Mouse (Mus musculus): ENCODE measurements around the gene Nudc. TPM values are rescaled to one million over a fixed set of nuclear protein-coding genes. Genes with fewer than 3 reads are reported as not detected.
A peak's percentile ranks its signal among the peaks of the same experiment; 100 is the strongest.

Nudc gene
- polyA plus RNA-seq, 1 experiment from 2014 or later = 331 TPM

GRCm38 (mm10) chr4:133498160-133498724, 47.6 kb downstream of the Nudc start, which contains the start of gene Trnp1:
Gene Trnp1 (minus strand): TSS chr4:133498550.
- Histone ChIP-seq H3K27me3 (peaks cover 87% of the 10 kb centered on the region), H3K36me3 (no peaks in the 10 kb centered on the region), H3K27ac (no peak within 1 kb of the TSS), H3K4me2 (peak within 1 kb of the TSS; percentile 99), H3K4me1 (peaks cover 23% of the 10 kb centered on the region), H3K4me3 (peak within 1 kb of the TSS; percentile 66), H3K9me3 (no peaks in the 10 kb centered on the region), H3K9ac (peak within 1 kb of the TSS; percentile 75)
- 1% methylated on average over 52 of the region's 53 CpGs for WGBS
- peak; percentile 80; the same call in 1 of the 2 replicates for ATAC-seq (ENCODE audit: insufficient number of reproducible peaks, insufficient read depth, low FRiP score, low TSS enrichment, low read depth)

GRCm38 (mm10) chr4:133497461-133498159, 48.2 kb downstream of the Nudc start:
- Histone ChIP-seq H3K36me3 (no peaks in the 10 kb centered on the region), H3K9me3 (no peaks in the 10 kb centered on the region), H3K9ac (peak overlapping the region; percentile 75), H3K4me2 (peak overlapping the region; percentile 99), H3K4me1 (peaks cover 23% of the 10 kb centered on the region), H3K27ac (no peak overlapping the region), H3K4me3 (peak overlapping the region; percentile 66), H3K27me3 (peaks cover 84% of the 10 kb centered on the region)
- no peak for ATAC-seq (ENCODE audit: insufficient number of reproducible peaks, insufficient read depth, low FRiP score, low TSS enrichment, low read depth)
- WGBS = under 1% methylated on average over 51 of the region's 70 CpGs

- ATAC-seq (ENCODE audit: insufficient number of reproducible peaks, insufficient read depth, low FRiP score, low TSS enrichment, low read depth) = no peak
- Histone ChIP-seq H3K4me3 (peak overlapping the region; percentile 66), H3K4me1 (peaks cover 24% of the 10 kb centered on the region), H3K27me3 (peaks cover 77% of the 10 kb centered on the region), H3K4me2 (peak overlapping the region; percentile 99), H3K27ac (no peak overlapping the region), H3K9me3 (no peaks in the 10 kb centered on the region), H3K9ac (no peak overlapping the region; the same call in 1 of the 2 replicates), H3K36me3 (no peaks in the 10 kb centered on the region)
- WGBS = 18% methylated on average over 6 of the region's 6 CpGs
Measured at GRCm38 (mm10) chr4:133496738-133497445, 48.9 kb downstream of the Nudc start.

DNA sequence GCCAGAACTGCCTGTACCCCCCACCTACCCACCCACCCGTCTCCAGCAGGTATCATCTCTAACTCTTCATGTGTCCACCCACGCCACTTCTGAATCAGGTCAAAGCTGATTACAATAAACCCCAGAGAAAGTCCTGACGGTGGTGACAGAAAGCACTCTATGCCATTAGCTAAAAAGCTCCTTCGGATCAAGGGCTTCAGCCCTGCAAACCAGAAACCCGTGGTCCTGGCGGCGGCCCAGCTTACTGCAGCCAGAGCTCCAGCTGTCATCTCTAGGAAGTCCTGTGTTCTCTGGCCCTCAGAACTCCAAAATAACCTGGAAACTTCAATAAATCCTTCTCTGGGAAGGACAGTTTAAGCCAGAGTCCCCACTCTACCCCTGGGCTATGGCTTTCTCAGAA, 50.1 kb downstream of the Nudc start:
- no peak overlapping the region for H3K4me2 ChIP-seq
- WGBS = 28% methylated on average over 7 of the region's 7 CpGs
- no peak overlapping the region for H3K27ac ChIP-seq

GRCm38 (mm10) chr4:133494867-133495266, 50.9 kb downstream of the Nudc start:
- no peaks in the 10 kb centered on the region for H3K36me3 ChIP-seq
- H3K4me3 ChIP-seq = no peak overlapping the region
- H3K9ac ChIP-seq = no peak overlapping the region
- ATAC-seq (ENCODE audit: insufficient number of reproducible peaks, insufficient read depth, low FRiP score, low TSS enrichment, low read depth) = no peak
- H3K4me1 ChIP-seq = peaks cover 28% of the 10 kb centered on the region
- no peak overlapping the region for H3K27ac ChIP-seq
- H3K4me2 ChIP-seq = no peak overlapping the region
- WGBS = 60% methylated on average over 4 of the region's 4 CpGs
- no peaks in the 10 kb centered on the region for H3K9me3 ChIP-seq
- H3K27me3 ChIP-seq = peaks cover 57% of the 10 kb centered on the region

More for the DNA sequence above, 50.1 kb downstream of the Nudc start:
- Histone ChIP-seq H3K9ac (no peak overlapping the region), H3K4me1 (peaks cover 27% of the 10 kb centered on the region), H3K9me3 (no peaks in the 10 kb centered on the region), H3K27me3 (peaks cover 65% of the 10 kb centered on the region), H3K36me3 (no peaks in the 10 kb centered on the region), H3K4me3 (no peak overlapping the region)
- ATAC-seq (ENCODE audit: insufficient number of reproducible peaks, insufficient read depth, low FRiP score, low TSS enrichment, low read depth) = no peak

DNA sequence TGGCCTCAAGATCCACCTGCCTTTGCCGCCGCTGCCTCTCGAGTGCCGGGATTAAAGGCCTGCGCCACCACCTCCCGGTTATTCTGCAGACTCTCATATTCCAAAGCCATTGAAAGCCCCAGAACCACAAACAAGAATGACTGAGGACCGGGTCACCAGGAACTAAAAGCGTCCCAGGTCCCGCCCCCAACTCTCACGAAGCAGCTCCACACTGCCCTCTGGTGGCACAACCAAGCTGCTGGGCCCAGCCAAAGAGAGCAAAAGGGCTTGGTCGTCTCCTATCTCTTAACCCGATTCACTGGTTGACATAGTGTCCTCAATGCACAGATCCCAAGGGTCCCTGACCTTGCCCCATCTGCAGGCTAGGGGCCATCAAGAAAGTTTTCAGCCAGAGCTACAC, 51.4 kb downstream of the Nudc start:
- peaks cover 53% of the 10 kb centered on the region for H3K27me3 ChIP-seq
- under 1% methylated on average over 12 of the region's 12 CpGs for WGBS
- H3K4me1 ChIP-seq = peaks cover 32% of the 10 kb centered on the region

GRCm38 (mm10) chr4:133493895-133494294, 51.9 kb downstream of the Nudc start:
- 26% methylated on average over 10 of the region's 12 CpGs for WGBS
- peak overlapping the region; percentile 60 for H3K4me2 ChIP-seq
- no peaks in the 10 kb centered on the region for H3K36me3 ChIP-seq
- H3K4me3 ChIP-seq = peak overlapping the region; percentile 36
- H3K9me3 ChIP-seq = no peaks in the 10 kb centered on the region
- H3K9ac ChIP-seq = no peak overlapping the region
- ATAC-seq (ENCODE audit: insufficient number of reproducible peaks, insufficient read depth, low FRiP score, low TSS enrichment, low read depth) = no peak
- H3K27ac ChIP-seq = no peak overlapping the region
- H3K27me3 ChIP-seq = peaks cover 47% of the 10 kb centered on the region
- H3K4me1 ChIP-seq = peaks cover 33% of the 10 kb centered on the region

More for the DNA sequence above, 51.4 kb downstream of the Nudc start:
- Histone ChIP-seq H3K9me3 (no peaks in the 10 kb centered on the region), H3K4me2 (peak overlapping the region; percentile 60), H3K4me3 (peak overlapping the region; percentile 36), H3K27ac (no peak overlapping the region), H3K36me3 (no peaks in the 10 kb centered on the region), H3K9ac (no peak overlapping the region)
- 0 out of 2 replicates have a peak, but pooled peaks have one; percentile 10 for ATAC-seq (ENCODE audit: insufficient number of reproducible peaks, insufficient read depth, low FRiP score, low TSS enrichment, low read depth)

DNA sequence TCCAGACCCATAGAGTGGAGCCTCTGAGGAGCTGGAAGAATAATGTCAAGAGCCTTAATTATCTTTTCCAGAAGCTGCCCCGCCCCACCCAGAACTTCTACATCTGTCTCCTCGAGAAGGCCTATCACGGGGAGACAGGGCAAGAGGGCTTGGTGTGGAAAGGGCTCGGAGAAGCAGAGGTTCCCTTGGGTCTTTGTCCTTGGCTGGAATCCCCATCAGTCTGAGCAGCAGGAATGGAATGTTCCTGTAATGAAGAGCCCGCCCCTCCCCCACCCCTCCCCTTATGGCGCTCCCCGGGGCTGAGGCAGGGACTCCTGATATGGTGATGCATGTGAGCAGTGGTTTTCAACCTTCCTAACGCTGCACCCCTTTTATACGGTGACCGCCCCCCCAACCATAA, 54.0 kb downstream of the Nudc start:
- no peaks in the 10 kb centered on the region for H3K9me3 ChIP-seq
- no peaks in the 10 kb centered on the region for H3K36me3 ChIP-seq
- H3K27me3 ChIP-seq = peaks cover 26% of the 10 kb centered on the region
- H3K4me2 ChIP-seq = no peak overlapping the region
- no peak overlapping the region for H3K4me3 ChIP-seq
- peaks cover 21% of the 10 kb centered on the region for H3K4me1 ChIP-seq
- no peak overlapping the region for H3K9ac ChIP-seq
- no peak overlapping the region for H3K27ac ChIP-seq
- 40% methylated on average over 10 of the region's 10 CpGs for WGBS
- ATAC-seq (ENCODE audit: insufficient number of reproducible peaks, insufficient read depth, low FRiP score, low TSS enrichment, low read depth) = no peak

DNA sequence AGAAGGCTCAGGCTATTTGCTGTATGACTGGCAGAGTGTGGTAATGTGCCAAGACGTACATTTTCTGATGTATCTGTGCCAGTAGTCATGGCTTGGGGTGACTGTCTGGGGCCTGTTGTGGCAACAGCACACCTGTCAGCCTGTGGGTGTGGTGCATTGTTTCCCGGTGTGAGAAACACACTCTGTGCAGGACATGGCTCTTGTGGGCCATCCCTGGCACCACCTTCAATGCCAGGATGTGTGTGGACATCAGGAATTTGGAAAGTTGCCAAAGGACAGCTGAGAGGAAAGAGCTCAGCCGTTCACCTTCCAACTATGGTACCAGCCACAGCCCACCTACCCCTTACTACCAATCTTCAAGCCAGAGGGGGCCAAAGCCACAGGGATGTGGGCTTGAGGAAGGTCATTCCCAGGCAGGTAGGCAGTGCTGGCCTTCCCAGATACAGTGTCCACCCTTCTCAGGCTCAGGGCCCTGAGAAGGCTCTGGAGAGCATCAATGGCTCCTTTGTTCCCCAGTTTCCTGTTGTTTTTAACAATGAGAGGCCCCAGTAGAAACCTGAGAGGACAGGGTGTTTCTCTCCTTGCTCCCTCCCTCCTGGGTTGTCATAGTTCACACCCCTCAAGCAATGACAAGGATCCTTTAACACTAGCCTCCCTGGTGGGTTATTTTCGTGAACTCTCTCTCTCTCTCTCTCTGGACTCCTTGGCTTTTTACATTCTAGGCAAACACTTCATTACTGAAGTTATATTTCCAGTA, 56.1 kb downstream of the Nudc start:
- WGBS = 47% methylated on average over 4 of the region's 4 CpGs
- Histone ChIP-seq H3K4me2 (no peak overlapping the region), H3K4me1 (peaks cover 19% of the 10 kb centered on the region), H3K9me3 (no peaks in the 10 kb centered on the region), H3K9ac (no peak overlapping the region), H3K27me3 (peaks cover 5% of the 10 kb centered on the region), H3K27ac (peak overlapping the region; percentile 28; the same call in 1 of the 2 replicates), H3K4me3 (no peak overlapping the region), H3K36me3 (no peaks in the 10 kb centered on the region)
- no peak for ATAC-seq (ENCODE audit: insufficient number of reproducible peaks, insufficient read depth, low FRiP score, low TSS enrichment, low read depth)

DNA sequence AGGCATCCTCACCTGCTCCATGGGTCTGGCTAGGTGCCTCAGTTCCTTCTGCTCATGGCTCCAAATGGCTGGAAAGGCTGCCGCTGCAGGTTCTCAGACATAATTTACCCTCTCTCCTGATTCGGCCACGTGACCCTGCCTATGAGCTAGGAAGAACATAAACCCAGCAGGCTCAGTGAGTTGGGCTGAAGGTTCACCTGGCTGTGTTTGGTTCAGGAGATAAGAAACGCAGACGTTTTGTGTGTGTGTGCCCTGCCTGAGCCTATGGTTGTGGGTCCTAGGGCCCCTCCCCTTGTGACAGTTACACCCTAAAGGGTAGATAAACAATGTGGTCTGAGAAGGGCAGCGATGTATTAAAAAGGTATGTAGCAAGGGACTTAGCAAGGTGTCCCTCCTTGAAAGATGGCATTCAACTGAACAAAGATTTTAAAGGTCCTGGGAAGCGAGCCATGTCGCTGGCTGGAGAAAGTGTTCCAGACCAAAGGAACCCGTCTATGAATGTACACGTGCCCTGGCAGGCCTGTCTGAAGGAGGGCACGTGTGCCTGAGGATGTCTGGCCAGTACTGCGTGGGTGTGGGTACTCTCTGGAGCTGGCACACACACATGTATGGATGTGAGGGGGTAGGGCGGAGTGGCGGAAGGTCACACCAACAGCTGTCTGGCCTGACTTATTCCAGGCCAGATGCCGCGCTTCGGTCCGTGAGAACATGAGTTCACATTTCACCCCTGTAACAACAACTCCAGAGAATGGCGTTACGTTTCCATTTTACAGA, 57.0 kb downstream of the Nudc start:
- H3K9me3 ChIP-seq = no peaks in the 10 kb centered on the region
- no peak overlapping the region for H3K4me2 ChIP-seq
- WGBS = 75% methylated on average over 20 of the region's 20 CpGs
- H3K27me3 ChIP-seq = peaks cover 11% of the 10 kb centered on the region; the same call in 1 of the 2 replicates
- peaks cover 20% of the 10 kb centered on the region for H3K4me1 ChIP-seq
- no peak overlapping the region for H3K27ac ChIP-seq
- no peak overlapping the region for H3K4me3 ChIP-seq
- H3K9ac ChIP-seq = no peak overlapping the region
- ATAC-seq (ENCODE audit: insufficient number of reproducible peaks, insufficient read depth, low FRiP score, low TSS enrichment, low read depth) = no peak
- no peaks in the 10 kb centered on the region for H3K36me3 ChIP-seq
